Mouse (Mus musculus) C3H10T1/2 (cell line): ENCODE results near the gene Far1. TPM values are rescaled to one million over a fixed set of nuclear protein-coding genes. Genes with fewer than 3 reads are reported as not detected.

Source experiments
- polyA plus RNA-seq, 2 experiments: library from polyadenylated mRNA; unstranded; fragments of >200 nt; fragmentation: generic; extraction: Trizol; gene quantifications; one replicate each; pipeline ENCODE4 v1.2.1; 2012; ENCODE audit warnings: missing spikeins in 2 of 2

Far1 gene
- 1 to 10 TPM in 1 of 2 experiments, under 1 TPM in 1; 0.82 to 4.1 TPM for polyA plus RNA-seq

GRCm38 (mm10) chr7:113513286-113513962, at the start of gene Far1:
Gene Far1 (plus strand): TSS chr7:113513834.

Other genes starting within 250 kb of the Far1 start
- 1 to 10 TPM in 1 of 2 experiments, under 1 TPM in 1; 0.77 to 4.6 TPM for gene Btbd10, start 144.4 kb upstream of the Far1 start, polyA plus RNA-seq
- gene Pth, start 125.3 kb upstream of the Far1 start, polyA plus RNA-seq: not detected